In genomic region chr7:29342489-29343092, GRCm38 (mm10) we compare ENCODE assay signal across 11 mouse cellular contexts. TPM values are rescaled to one million over a fixed set of nuclear protein-coding genes. Genes with fewer than 3 reads are reported as not detected.
DNase-seq lines count a peak whose midpoint lies in the region; ATAC-seq and TF ChIP-seq lines count a peak whose summit lies in the region.
"Had no signal": no experiment of that assay in that cellular context is flagged by ENCODE, and none has a peak within 500 bp of the region (broad histone marks: within the 10 kb centered on the region; RNA-seq: fewer than 3 reads in every experiment).

No protein-coding gene starts in this region.

- H3K4me1 ChIP-seq in ES-E14 (ENCODE audit: control insufficient read depth in 2 of 2, insufficient read depth in 2 of 2, low read length in 2 of 2, poor library complexity in 1 of 2), result peaks cover 2 to 21% of the 10 kb centered on the region in 2 experiments; a peak in 2 of 4 replicates
- peaks cover 10% of the 10 kb centered on the region for H3K4me1 ChIP-seq in forebrain, postnatal 0 days (ENCODE audit: insufficient read depth)
- H3K4me1 ChIP-seq in liver, embryonic 13.5 days (replicated peaks), result peaks cover 63% of the 10 kb centered on the region

- no peak for DNase-seq in ES-E14 (ENCODE audit: low read depth, low spot score)
- peak; percentile 36 for DNase-seq in cerebellum, adult 11 months
- peak; percentile 52 for DNase-seq in forebrain, postnatal 0 days
- no peak for DNase-seq in liver, embryonic 13.5 days
- DNase-seq in ovary, adult 18-20 months (ENCODE audit: low spot score), result no peak
- no peak for DNase-seq in left cerebral cortex, adult 8-10 months (ENCODE audit: low spot score in 2 of 2)
- DNase-seq in lung, postnatal 4 days, result no peak
- DNase-seq in heart, adult 9 months (ENCODE audit: low spot score in 2 of 2), result no peak
- DNase-seq: adrenal gland, postnatal 25 days; gastrocnemius, postnatal 14 days; lung, adult 2 months had no signal

- no peaks in the 10 kb centered on the region for H3K27me3 ChIP-seq in forebrain, postnatal 0 days (ENCODE audit: insufficient read depth, low read length)
- H3K27me3 ChIP-seq in liver, embryonic 13.5 days, result no peaks in the 10 kb centered on the region

- H3K36me3 ChIP-seq in ES-E14 (ENCODE audit: control insufficient read depth, insufficient read depth, low read length, poor library complexity, severe bottlenecking), result peaks cover 9% of the 10 kb centered on the region
- H3K36me3 ChIP-seq in forebrain, postnatal 0 days (ENCODE audit: insufficient read depth), result peaks cover 17% of the 10 kb centered on the region
- H3K36me3 ChIP-seq in liver, embryonic 13.5 days, result peaks cover 4% of the 10 kb centered on the region

- peak overlapping the region; percentile 48 for H3K9ac ChIP-seq in ES-E14 (ENCODE audit: insufficient read depth, low read depth, low read length, poor library complexity, severe bottlenecking)
- H3K9ac ChIP-seq in forebrain, postnatal 0 days, result no peak overlapping the region
- peak overlapping the region; percentile 52 for H3K9ac ChIP-seq in liver, embryonic 13.5 days

- H3K9me3 ChIP-seq in ES-E14 (ENCODE audit: control insufficient read depth, insufficient read depth, low read depth, low read length), result no peaks in the 10 kb centered on the region
- no peaks in the 10 kb centered on the region for H3K9me3 ChIP-seq in forebrain, postnatal 0 days (ENCODE audit: low read length)
- H3K9me3 ChIP-seq in liver, embryonic 13.5 days (replicated peaks), result no peaks in the 10 kb centered on the region

- in situ Hi-C loops in ES-E14 (cut with MboI; ENCODE audit: low sequenced_read_pairs in 2 of 2, unreplicated experiment in 2 of 2), result no loop called here

- 32% methylated on average over 8 of the region's 8 CpGs for WGBS in forebrain, postnatal 0 days
- 24% methylated on average over 8 of the region's 8 CpGs for WGBS in liver, embryonic 13.5 days (ENCODE audit: insufficient replicate concordance)

- H3K27ac ChIP-seq in ES-E14 (ENCODE audit: insufficient read depth, low read depth, low read length, poor library complexity, severe bottlenecking), result no peak overlapping the region
- peak overlapping the region; percentile 76 for H3K27ac ChIP-seq in forebrain, postnatal 0 days (ENCODE audit: low read depth, low read length)
- peak overlapping the region; percentile 91 for H3K27ac ChIP-seq in liver, embryonic 13.5 days

- ATAC-seq in forebrain, postnatal 0 days, result peak; percentile 14
- no peak for ATAC-seq in liver, embryonic 13.5 days (ENCODE audit: low read depth)

- H3K4me3 ChIP-seq in ES-E14 (ENCODE audit: insufficient read depth in 1 of 2, low read depth in 1 of 2, low read length in 2 of 2, poor library complexity in 1 of 2, severe bottlenecking in 1 of 2), result no peak overlapping the region; a peak in 1 of 4 replicates
- H3K4me3 ChIP-seq in forebrain, postnatal 0 days (ENCODE audit: low read depth, low read length), result no peak overlapping the region
- H3K4me3 ChIP-seq in liver, embryonic 13.5 days (replicated peaks), result no peak overlapping the region

- no peak for TF ChIP-seq CTCF in forebrain, postnatal 0 days (IDR thresholded peaks at IDR 0.05; ENCODE audit: low read depth)

- H3K4me2 ChIP-seq in forebrain, postnatal 0 days (ENCODE audit: low read depth), result no peak overlapping the region
- H3K4me2 ChIP-seq in liver, embryonic 13.5 days, result peak overlapping the region; percentile 25; the same call in 1 of the 2 replicates

TF ChIP-seq in ES-E14, 5 proteins besides CTCF, POLR2A, EP300 and RAD21:
- no peak for TF ChIP-seq MAFK (IDR thresholded peaks at IDR 0.05; ENCODE audit: insufficient read depth, low read depth, low read length)
- no peak for TF ChIP-seq ZC3H11A (IDR thresholded peaks at IDR 0.05; ENCODE audit: borderline replicate concordance, low read depth, low read length)
- TF ChIP-seq HCFC1 (IDR thresholded peaks at IDR 0.05; ENCODE audit: borderline replicate concordance, insufficient read depth, low read length), result no peak
- TF ChIP-seq CHD2 (IDR thresholded peaks at IDR 0.05; ENCODE audit: low read depth, low read length), result no peak
- no peak for TF ChIP-seq ZNF384 (IDR thresholded peaks at IDR 0.05; ENCODE audit: low read depth, low read length)

RNA-seq across cellular contexts. Expression of gene Dpf1, which starts 38.8 kb away (rescaled TPM):
- 18.0 and 20.0 TPM in 2 replicates for total RNA-seq in ES-E14 (2012; rRNA removed)
- total RNA-seq in forebrain, postnatal 0 days (2014; rRNA removed), result 246 and 291 TPM in 2 replicates
- polyA plus RNA-seq in forebrain, postnatal 0 days (2015; fragmentation: Nextera tagmentation; extraction: Ambion mirVana), result 243 and 248 TPM in 2 replicates
- polyA plus RNA-seq in liver, embryonic 13.5 days (2015; fragmentation: Nextera tagmentation; extraction: Ambion mirVana), result 1.7 and 2.3 TPM in 2 replicates
- total RNA-seq in left cerebral cortex, adult 8-10 months (2022), result 100 to 1,000 TPM in 2 of 4 experiments, 10 to 100 TPM in 2; 87.4 to 112 (median 99.7) TPM

RNA-seq across cellular contexts. Expression of gene Ppp1r14a, which starts 53.5 kb away (rescaled TPM):
- total RNA-seq in ES-E14 (2012; rRNA removed), result 10.6 and 11.2 TPM in 2 replicates
- 1.5 and 2.0 TPM in 2 replicates for total RNA-seq in forebrain, postnatal 0 days (2014; rRNA removed)
- 2.3 and 2.8 TPM in 2 replicates for polyA plus RNA-seq in forebrain, postnatal 0 days (2015; fragmentation: Nextera tagmentation; extraction: Ambion mirVana)
- 3.2 and 3.6 TPM in 2 replicates for polyA plus RNA-seq in liver, embryonic 13.5 days (2015; fragmentation: Nextera tagmentation; extraction: Ambion mirVana)
- total RNA-seq in left cerebral cortex, adult 8-10 months (2022), result 10 to 100 TPM; 35.3 to 41.0 (median 39.8) TPM

Comparison
In these comparisons a context has a peak if more than half of its experiments do, and no peak if none do; other contexts are left out.
1. DNase-seq: peak in cerebellum, adult 11 months (single experiment) and forebrain, postnatal 0 days (single experiment); none in ES-E14 (single experiment), liver, embryonic 13.5 days (single experiment), ovary, adult 18-20 months (single experiment), left cerebral cortex, adult 8-10 months (0 of 2), lung, postnatal 4 days (0 of 2) and heart, adult 9 months (0 of 2).